Mouse (Mus musculus) hindbrain, embryonic 10.5 days (tissue): ENCODE data around the gene Ulk4. TPM values are rescaled to one million over a fixed set of nuclear protein-coding genes. Genes with fewer than 3 reads are reported as not detected.

Source experiments
- DNase-seq: peaks from one replicate; pipeline ENCODE4 v3.0.0-alpha.2; 2017; ENCODE audit warnings: low spot score
- H3K27ac ChIP-seq: fragments of 300-500 bp; sonication (generic); 2 replicates; pipeline ENCODE4 v1.5.1; 2016; ENCODE audit warnings: mild to moderate bottlenecking, moderate library complexity
- H3K27me3 ChIP-seq: fragments of 300-500 bp; sonication (generic); 2 replicates; pipeline ENCODE4 v1.6.1; 2016; ENCODE audit warnings: mild to moderate bottlenecking; ENCODE audit not compliant: poor library complexity, insufficient read depth, severe bottlenecking
- H3K36me3 ChIP-seq: fragments of 300-500 bp; sonication (generic); 2 replicates; pipeline ENCODE4 v1.6.1; 2016; ENCODE audit warnings: mild to moderate bottlenecking, moderate library complexity
- H3K4me1 ChIP-seq: fragments of 300-500 bp; sonication (generic); replicated peaks from 2 replicates; pipeline ENCODE4 v1.6.1; 2016; ENCODE audit warnings: mild to moderate bottlenecking
- H3K4me3 ChIP-seq: fragments of 300-500 bp; sonication (generic); 2 replicates; pipeline ENCODE4 v1.5.1; 2016; ENCODE audit warnings: mild to moderate bottlenecking, moderate library complexity
- H3K9me3 ChIP-seq: fragments of 300-500 bp; sonication (generic); 2 replicates; pipeline ENCODE4 v1.6.1; 2016; ENCODE audit warnings: mild to moderate bottlenecking, moderate library complexity
- WGBS: fragments of 180-500 bp; shearing (Covaris S2); methylation state at CpG from one replicate; pipeline ENCODE4 v1.1.7; 2016; 5-methylcytosine and 5-hydroxymethylcytosine counted together
- polyA plus RNA-seq: library from polyadenylated mRNA; unstranded; fragments of >200 nt; fragmentation: Nextera tagmentation; extraction: Ambion mirVana; gene quantifications from 2 replicates; pipeline ENCODE4 v1.2.1, GENCODE M21; 2016

The Ulk4 gene
- polyA plus RNA-seq, 1 experiment from 2014 or later = 123 TPM

GRCm38 (mm10) chr9:120994223-120995155 lies 282.5 kb downstream of the Ulk4 start:
- 71% methylated on average over 15 of the region's 15 CpGs for WGBS
- 0 out of 2 replicates have a peak overlapping the region, but pooled peaks have one; percentile 35 for H3K27ac ChIP-seq
- H3K4me1 ChIP-seq = peaks cover 51% of the 10 kb centered on the region

DNA sequence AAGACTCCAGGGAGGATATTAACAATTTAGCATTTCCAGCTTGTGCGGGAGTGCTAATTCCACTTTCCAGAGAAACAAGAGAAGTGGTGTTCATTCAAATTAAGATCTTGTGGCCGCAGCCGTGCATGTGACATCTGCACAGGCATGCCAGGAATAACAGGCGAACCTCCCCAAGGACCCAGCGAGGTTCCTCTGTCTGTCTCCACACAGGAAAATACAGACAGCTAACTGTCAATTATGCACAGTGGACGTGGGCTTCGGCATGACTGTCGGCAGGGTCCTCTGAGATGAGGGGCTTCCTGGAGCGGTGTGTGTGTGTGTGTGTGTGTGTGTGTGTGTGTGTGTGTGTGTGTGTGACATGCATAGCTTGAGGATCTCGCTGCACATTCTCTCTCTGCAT lies 284.0 kb downstream of the Ulk4 start:
- Histone ChIP-seq H3K27ac (peak overlapping the region; percentile 35; the same call in 1 of the 2 replicates), H3K9me3 (no peaks in the 10 kb centered on the region), H3K36me3 (no peaks in the 10 kb centered on the region), H3K4me1 (peaks cover 59% of the 10 kb centered on the region), H3K4me3 (no peak overlapping the region), H3K27me3 (no peaks in the 10 kb centered on the region)
- WGBS = 59% methylated on average over 10 of the region's 10 CpGs
- no peak for DNase-seq

More at GRCm38 (mm10) chr9:120994223-120995155, 282.5 kb downstream of the Ulk4 start:
- Histone ChIP-seq H3K36me3 (no peaks in the 10 kb centered on the region), H3K9me3 (no peaks in the 10 kb centered on the region), H3K4me3 (no peak overlapping the region), H3K27me3 (no peaks in the 10 kb centered on the region)
- DNase-seq = no peak

DNA sequence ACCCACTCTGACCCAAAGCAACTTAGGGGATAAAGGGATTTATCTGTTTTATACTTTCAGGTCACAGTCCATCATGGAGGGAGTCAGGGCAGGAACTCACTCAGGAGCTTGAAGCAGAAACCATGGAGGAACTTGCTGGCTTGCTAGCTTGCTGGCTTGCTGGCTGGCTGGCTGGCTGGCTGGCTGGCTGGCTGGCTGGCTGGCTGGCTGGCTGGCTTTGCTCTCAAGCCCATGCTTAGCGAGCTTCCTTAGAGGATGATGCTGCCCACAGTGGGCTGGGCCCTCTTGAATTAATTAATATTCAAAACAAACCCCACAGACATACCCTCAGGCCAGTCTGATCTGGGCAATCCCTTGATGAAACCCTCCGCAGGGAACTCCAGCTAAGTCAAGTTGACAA lies 285.2 kb downstream of the Ulk4 start:
- 79% methylated on average over 2 of the region's 2 CpGs for WGBS
- Histone ChIP-seq H3K4me3 (no peak overlapping the region), H3K27me3 (no peaks in the 10 kb centered on the region), H3K36me3 (no peaks in the 10 kb centered on the region), H3K27ac (no peak overlapping the region), H3K4me1 (peaks cover 65% of the 10 kb centered on the region), H3K9me3 (no peaks in the 10 kb centered on the region)
- DNase-seq = no peak

DNA sequence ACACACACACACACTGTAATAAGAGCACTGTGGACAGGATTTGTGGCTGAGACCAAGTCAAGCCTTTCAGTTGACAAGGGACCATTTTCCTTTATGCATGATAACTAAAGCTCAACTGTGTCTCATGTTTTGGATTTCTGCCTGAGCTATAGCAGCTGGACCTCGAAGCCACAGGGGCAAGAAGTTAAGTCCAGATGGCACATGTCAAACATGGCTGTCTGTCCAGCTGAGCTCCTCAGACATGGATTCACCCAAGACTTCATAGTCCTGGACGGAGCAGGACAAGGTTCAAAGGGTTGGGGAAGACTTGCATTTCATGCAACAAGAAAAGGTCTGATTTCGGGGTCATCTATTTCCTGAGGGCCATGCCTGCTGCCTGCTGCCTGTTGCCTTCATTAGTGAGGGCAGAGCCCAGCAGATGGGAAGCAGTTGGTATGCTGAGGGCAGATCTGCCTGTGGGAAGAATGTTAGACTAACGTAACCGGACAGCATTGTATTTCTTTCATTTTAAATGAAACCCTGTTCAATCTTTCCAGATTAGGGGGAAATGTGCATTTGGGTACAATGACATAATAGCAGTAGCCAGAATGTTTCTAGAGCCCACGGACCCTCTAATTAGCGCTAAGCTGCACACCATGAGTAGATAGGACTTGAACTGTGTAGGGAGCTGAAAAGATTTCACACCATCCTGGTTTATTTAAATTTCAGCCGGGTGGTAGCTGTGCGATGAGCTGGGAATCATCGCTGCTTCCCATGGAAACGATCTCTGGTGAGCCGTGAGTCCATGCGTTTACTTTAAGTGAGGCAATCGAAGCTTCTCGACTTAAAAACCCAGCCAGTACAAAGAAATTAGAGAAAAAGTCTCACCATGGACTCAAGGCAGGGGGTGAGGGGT lies 286.9 kb downstream of the Ulk4 start:
- H3K27me3 ChIP-seq = no peaks in the 10 kb centered on the region
- no peaks in the 10 kb centered on the region for H3K9me3 ChIP-seq
- H3K27ac ChIP-seq = peak overlapping the region; percentile 40; the same call in 1 of the 2 replicates
- WGBS = 68% methylated on average over 15 of the region's 15 CpGs
- H3K36me3 ChIP-seq = peaks cover 10% of the 10 kb centered on the region; the same call in 1 of the 2 replicates
- H3K4me1 ChIP-seq = peaks cover 67% of the 10 kb centered on the region
- DNase-seq = no peak
- no peak overlapping the region for H3K4me3 ChIP-seq

- no peak for DNase-seq
- H3K27ac ChIP-seq = peak overlapping the region; percentile 56
Measured at GRCm38 (mm10) chr9:120988088-120988487, 288.9 kb downstream of the Ulk4 start.

GRCm38 (mm10) chr9:120986994-120987393 lies 290.0 kb downstream of the Ulk4 start:
- Histone ChIP-seq H3K4me1 (peaks cover 69% of the 10 kb centered on the region), H3K4me3 (no peak overlapping the region), H3K9me3 (no peaks in the 10 kb centered on the region), H3K36me3 (peaks cover 10% of the 10 kb centered on the region; the same call in 1 of the 2 replicates), H3K27ac (no peak overlapping the region), H3K27me3 (no peaks in the 10 kb centered on the region)
- DNase-seq = no peak
- 76% methylated on average over 4 of the region's 4 CpGs for WGBS

More at GRCm38 (mm10) chr9:120988088-120988487, 288.9 kb downstream of the Ulk4 start:
- Histone ChIP-seq H3K4me3 (no peak overlapping the region), H3K9me3 (no peaks in the 10 kb centered on the region), H3K36me3 (peaks cover 10% of the 10 kb centered on the region; the same call in 1 of the 2 replicates), H3K4me1 (peaks cover 63% of the 10 kb centered on the region), H3K27me3 (no peaks in the 10 kb centered on the region)
- 48% methylated on average over 9 of the region's 9 CpGs for WGBS

GRCm38 (mm10) chr9:120986255-120986654 lies 290.7 kb downstream of the Ulk4 start:
- Histone ChIP-seq H3K27me3 (no peaks in the 10 kb centered on the region), H3K36me3 (peaks cover 10% of the 10 kb centered on the region; the same call in 1 of the 2 replicates), H3K4me1 (peaks cover 73% of the 10 kb centered on the region), H3K9me3 (no peaks in the 10 kb centered on the region), H3K4me3 (no peak overlapping the region), H3K27ac (no peak overlapping the region)
- no peak for DNase-seq
- 92% methylated on average over 3 of the region's 3 CpGs for WGBS

DNA sequence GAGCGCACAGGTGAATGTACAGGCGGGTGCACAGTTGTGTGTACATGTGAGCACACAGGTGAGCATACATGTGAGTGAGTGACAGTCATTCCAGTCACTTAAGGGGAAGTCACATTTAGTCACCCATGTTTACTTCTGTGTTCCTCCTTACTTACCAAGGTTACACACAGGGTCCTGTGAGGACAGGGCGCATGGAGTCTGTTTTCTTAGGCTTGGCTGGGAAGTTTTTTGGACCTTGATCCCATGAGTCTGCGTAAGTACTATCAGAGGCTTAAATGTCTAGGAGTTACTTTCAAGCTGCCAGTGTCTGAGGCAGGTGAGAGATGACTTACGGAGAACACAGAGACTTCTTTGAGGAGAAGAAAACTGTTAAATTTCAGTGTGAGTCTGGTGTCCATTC lies 291.5 kb downstream of the Ulk4 start:
- H3K27ac ChIP-seq = no peak overlapping the region
- H3K4me1 ChIP-seq = peaks cover 71% of the 10 kb centered on the region
- peaks cover 10% of the 10 kb centered on the region; the same call in 1 of the 2 replicates for H3K36me3 ChIP-seq
- no peak overlapping the region for H3K4me3 ChIP-seq
- H3K9me3 ChIP-seq = no peaks in the 10 kb centered on the region
- 94% methylated on average over 5 of the region's 5 CpGs for WGBS
- no peak for DNase-seq
- no peaks in the 10 kb centered on the region for H3K27me3 ChIP-seq

DNA sequence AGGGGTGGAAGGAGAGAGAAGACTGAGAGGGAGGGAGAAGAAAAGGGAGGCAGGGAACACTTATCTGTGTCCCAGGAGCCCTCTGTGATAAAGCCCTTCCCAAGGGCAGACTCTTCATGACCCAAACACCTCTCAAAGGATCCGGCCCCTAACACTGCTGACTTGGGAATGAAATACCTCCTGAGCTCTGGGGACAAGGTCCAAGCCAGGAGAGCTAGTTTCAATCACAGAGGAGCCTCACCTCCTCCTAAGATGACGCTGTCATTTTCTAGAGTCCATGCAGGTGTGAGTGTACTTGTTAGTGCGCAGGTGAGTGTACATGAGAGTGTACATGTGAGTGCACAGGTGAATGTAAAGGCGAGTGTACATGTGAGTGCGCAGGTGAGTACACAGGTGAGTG lies 292.0 kb downstream of the Ulk4 start:
- 94% methylated on average over 5 of the region's 5 CpGs for WGBS
- Histone ChIP-seq H3K27ac (no peak overlapping the region), H3K9me3 (no peaks in the 10 kb centered on the region), H3K27me3 (no peaks in the 10 kb centered on the region), H3K4me1 (peaks cover 70% of the 10 kb centered on the region), H3K36me3 (peaks cover 10% of the 10 kb centered on the region; the same call in 1 of the 2 replicates), H3K4me3 (no peak overlapping the region)
- no peak for DNase-seq

- peaks cover 10% of the 10 kb centered on the region; the same call in 1 of the 2 replicates for H3K36me3 ChIP-seq
- H3K27ac ChIP-seq = no peak overlapping the region
- no peak for DNase-seq
- no peaks in the 10 kb centered on the region for H3K9me3 ChIP-seq
- H3K4me3 ChIP-seq = no peak overlapping the region
- 85% methylated on average over 5 of the region's 5 CpGs for WGBS
- H3K4me1 ChIP-seq = peaks cover 68% of the 10 kb centered on the region
- no peaks in the 10 kb centered on the region for H3K27me3 ChIP-seq
Measured at GRCm38 (mm10) chr9:120984509-120984908, 292.5 kb downstream of the Ulk4 start.

GRCm38 (mm10) chr9:120983849-120984248 lies 293.1 kb downstream of the Ulk4 start:
- 88% methylated on average over 8 of the region's 8 CpGs for WGBS
- DNase-seq = no peak
- Histone ChIP-seq H3K4me3 (no peak overlapping the region), H3K4me1 (peaks cover 69% of the 10 kb centered on the region), H3K9me3 (no peaks in the 10 kb centered on the region), H3K27me3 (no peaks in the 10 kb centered on the region), H3K36me3 (peaks cover 10% of the 10 kb centered on the region; the same call in 1 of the 2 replicates), H3K27ac (peak overlapping the region; percentile 1; the same call in 1 of the 2 replicates)

DNA sequence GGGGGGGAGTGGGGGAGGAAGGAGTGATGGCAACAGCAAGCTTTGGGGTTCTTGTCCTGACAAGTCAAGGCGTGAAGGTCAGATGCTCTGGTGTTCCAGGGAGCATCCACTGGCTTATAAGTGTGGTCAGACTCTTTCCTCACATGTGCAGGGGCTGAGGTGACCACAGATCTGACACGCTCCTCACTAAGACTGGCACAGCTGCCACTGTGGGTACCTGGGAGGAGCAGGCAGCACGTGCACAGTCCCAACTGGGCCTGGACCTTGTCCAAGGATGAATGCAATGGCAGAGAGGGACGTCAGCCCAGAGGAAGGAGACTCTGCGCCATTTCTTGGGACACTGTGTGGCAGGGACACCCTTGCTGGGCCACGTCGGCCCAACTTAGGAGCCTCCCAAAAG lies 295.2 kb downstream of the Ulk4 start:
- no peaks in the 10 kb centered on the region for H3K27me3 ChIP-seq

More for the DNA sequence above, 295.2 kb downstream of the Ulk4 start:
- Histone ChIP-seq H3K4me3 (no peak overlapping the region), H3K27ac (no peak overlapping the region), H3K4me1 (peaks cover 54% of the 10 kb centered on the region), H3K36me3 (peaks cover 10% of the 10 kb centered on the region; the same call in 1 of the 2 replicates), H3K9me3 (no peaks in the 10 kb centered on the region)
- WGBS = 89% methylated on average over 7 of the region's 7 CpGs
- DNase-seq = no peak
